Mouse (Mus musculus) spleen, adult 2 months (tissue): Measurements from ENCODE around the gene Myh13.

ENCODE experiments used
- CTCF ChIP-seq: fragments of 200-500 bp; IDR thresholded peaks from 2 replicates; pipeline ENCODE4 v1.5.1; 2011; ENCODE audit warnings: mild to moderate bottlenecking, inconsistent platforms; ENCODE audit not compliant: insufficient read depth, insufficient read length, insufficient replicate concordance; ENCODE audit errors: extremely low read depth
- POLR2A ChIP-seq: fragments of 200-500 bp; IDR thresholded peaks from 2 replicates; pipeline ENCODE4 v1.6.1; 2011; ENCODE audit warnings: low read depth, low read length, inconsistent platforms

DNA sequence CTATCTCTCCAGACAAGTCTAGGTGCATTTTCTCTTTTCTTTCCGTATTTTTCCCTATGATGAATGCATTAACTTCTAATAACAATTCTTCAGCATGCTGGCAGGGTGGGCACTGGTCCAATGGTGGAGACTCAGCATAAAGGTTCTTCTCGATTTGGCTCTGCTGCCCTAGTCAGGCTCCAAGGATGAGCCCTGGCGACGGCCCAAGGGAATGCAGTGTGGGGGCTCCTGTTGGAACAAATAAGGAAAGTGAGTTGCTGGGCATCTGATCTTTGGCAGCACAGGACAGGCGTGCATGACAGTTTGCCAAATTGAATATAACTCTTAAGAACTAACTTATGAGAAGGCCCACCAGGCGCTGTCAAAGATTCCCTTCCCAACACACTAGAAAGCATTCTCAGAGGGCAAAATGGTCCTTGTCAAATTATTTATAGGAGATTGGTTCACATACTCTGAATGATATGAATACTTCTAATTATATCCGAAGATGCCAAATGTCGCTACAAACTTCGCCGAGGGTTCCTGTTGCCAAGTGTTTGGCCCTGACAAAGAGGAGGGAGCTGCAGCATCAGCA is 44.8 kb upstream of the Myh13 start, which contains the start of gene Myh8:
- no peak for TF ChIP-seq CTCF
- TF ChIP-seq POLR2A: no peak
